Mouse (Mus musculus): ENCODE data around the gene Abcc3.

DNA sequence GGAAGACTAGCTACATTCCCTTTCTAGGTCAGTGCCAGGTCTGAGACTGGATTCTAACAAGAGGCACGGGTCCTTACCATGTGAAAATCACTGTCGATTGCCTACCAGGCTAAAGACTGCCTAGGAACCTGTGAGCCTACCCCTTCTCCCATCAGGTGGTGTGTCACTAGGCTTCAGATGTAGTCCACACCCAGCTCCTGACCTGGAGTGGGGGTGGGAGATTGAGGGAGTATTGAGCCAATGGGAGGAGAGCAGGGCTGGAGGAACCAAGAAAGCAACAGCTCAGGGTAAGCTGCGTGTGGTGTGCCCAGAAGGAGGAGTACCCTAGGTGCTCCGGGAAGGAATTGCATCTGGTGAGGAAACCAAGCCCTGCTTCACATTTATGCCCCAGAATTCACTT, 21.2 kb upstream of the Abcc3 start:
- TF ChIP-seq GATA1 (IDR thresholded peaks at IDR 0.05; ENCODE audit: borderline replicate concordance, low read length) (no peak), FLI1 (IDR thresholded peaks at IDR 0.05; ENCODE audit: low read length) (no peak)

Data from megakaryocyte, embryonic 14.5 days (primary cell).